Mouse (Mus musculus): Measurements from ENCODE around the gene Spata31d1d. TPM values are rescaled to one million over a fixed set of nuclear protein-coding genes. Genes with fewer than 3 reads are reported as not detected.
A peak's percentile ranks its signal among the peaks of the same experiment; 100 is the strongest.
"Not testable (repeated sequence)": the region's sequence is repeated elsewhere in the genome, so short reads cannot be mapped to it uniquely, and the experiment has no call there.

Gene Spata31d1d
- not detected in 2 replicates for polyA plus RNA-seq (2016; fragmentation: Nextera tagmentation; extraction: Ambion mirVana)

- H3K9me3 ChIP-seq = no peaks in the 10 kb centered on the region
- peaks cover 21% of the 10 kb centered on the region for H3K27me3 ChIP-seq (ENCODE audit: insufficient read depth, poor library complexity, severe bottlenecking)
- no peak within 1 kb of the TSS for H3K27ac ChIP-seq
- H3K4me1 ChIP-seq (replicated peaks) = peaks cover 8% of the 10 kb centered on the region
- no peak within 1 kb of the TSS for H3K4me3 ChIP-seq
- no peaks in the 10 kb centered on the region for H3K36me3 ChIP-seq
- 41% methylated on average over 7 of the region's 7 CpGs for WGBS
- no peak for DNase-seq (ENCODE audit: low spot score)
These were observed at the start of gene Spata31d1d for GRCm38 (mm10) chr13:59731652-59732051. Gene Spata31d1d, minus strand, starts transcription at chr13:59731752.

- H3K9me3 ChIP-seq; H3K4me3 ChIP-seq; H3K27ac ChIP-seq; DNase-seq (ENCODE audit: low spot score); H3K4me1 ChIP-seq (replicated peaks); H3K27me3 ChIP-seq (ENCODE audit: insufficient read depth, poor library complexity, severe bottlenecking): not testable (repeated sequence)
- peaks cover 99% of the 10 kb centered on the region for H3K36me3 ChIP-seq
- WGBS = 96% methylated on average over 1 of the region's 1 CpGs
These were observed 48.3 kb upstream of the Spata31d1d start for GRCm38 (mm10) chr13:59779744-59780264.

GRCm38 (mm10) chr13:59779213-59779612, 47.7 kb upstream of the Spata31d1d start:
- H3K36me3 ChIP-seq = peaks cover 96% of the 10 kb centered on the region
- no peak for DNase-seq (ENCODE audit: low spot score)
- no peak overlapping the region for H3K27ac ChIP-seq
- H3K27me3 ChIP-seq (ENCODE audit: insufficient read depth, poor library complexity, severe bottlenecking) = no peaks in the 10 kb centered on the region
- no peak overlapping the region for H3K4me3 ChIP-seq
- no peaks in the 10 kb centered on the region for H3K9me3 ChIP-seq
- WGBS = 89% methylated on average over 4 of the region's 4 CpGs
- no peaks in the 10 kb centered on the region for H3K4me1 ChIP-seq (replicated peaks)

GRCm38 (mm10) chr13:59775168-59775567, 43.6 kb upstream of the Spata31d1d start:
- no peaks in the 10 kb centered on the region for H3K9me3 ChIP-seq
- no peak for DNase-seq (ENCODE audit: low spot score)
- no peak overlapping the region for H3K27ac ChIP-seq
- H3K36me3 ChIP-seq = peaks cover 84% of the 10 kb centered on the region
- WGBS = 86% methylated on average over 3 of the region's 3 CpGs
- no peak overlapping the region for H3K4me3 ChIP-seq
- H3K4me1 ChIP-seq (replicated peaks) = peaks cover 14% of the 10 kb centered on the region
- H3K27me3 ChIP-seq (ENCODE audit: insufficient read depth, poor library complexity, severe bottlenecking) = no peaks in the 10 kb centered on the region

- 74% methylated on average over 9 of the region's 9 CpGs for WGBS
- peaks cover 54% of the 10 kb centered on the region for H3K36me3 ChIP-seq
- no peak for DNase-seq (ENCODE audit: low spot score)
These were observed 39.7 kb upstream of the Spata31d1d start for GRCm38 (mm10) chr13:59771257-59771656.

GRCm38 (mm10) chr13:59770847-59771246, 39.3 kb upstream of the Spata31d1d start:
- Histone ChIP-seq H3K9me3 (no peaks in the 10 kb centered on the region), H3K4me1 (replicated peaks) (peaks cover 48% of the 10 kb centered on the region), H3K36me3 (peaks cover 50% of the 10 kb centered on the region), H3K27me3 (ENCODE audit: insufficient read depth, poor library complexity, severe bottlenecking) (no peaks in the 10 kb centered on the region), H3K27ac (peak overlapping the region; percentile 97), H3K4me3 (peak overlapping the region; percentile 84)
- no peak for DNase-seq (ENCODE audit: low spot score)
- WGBS = 77% methylated on average over 9 of the region's 9 CpGs

More at GRCm38 (mm10) chr13:59771257-59771656, 39.7 kb upstream of the Spata31d1d start:
- H3K4me3 ChIP-seq = peak overlapping the region; percentile 84; the same call in 1 of the 2 replicates
- H3K4me1 ChIP-seq (replicated peaks) = peaks cover 44% of the 10 kb centered on the region
- H3K27ac ChIP-seq = peak overlapping the region; percentile 97; the same call in 1 of the 2 replicates
- no peaks in the 10 kb centered on the region for H3K9me3 ChIP-seq
- no peaks in the 10 kb centered on the region for H3K27me3 ChIP-seq (ENCODE audit: insufficient read depth, poor library complexity, severe bottlenecking)

- peak overlapping the region; percentile 97 for H3K27ac ChIP-seq
- under 1% methylated on average over 28 of the region's 28 CpGs for WGBS
These were observed 38.6 kb upstream of the Spata31d1d start for GRCm38 (mm10) chr13:59770164-59770562.

GRCm38 (mm10) chr13:59769296-59770163, 38.0 kb upstream of the Spata31d1d start, which contains the start of gene Isca1:
Gene Isca1, minus strand, starts transcription at chr13:59769810.
- Histone ChIP-seq H3K27ac (peak within 1 kb of the TSS; percentile 97), H3K4me1 (replicated peaks) (peaks cover 52% of the 10 kb centered on the region), H3K4me3 (peak within 1 kb of the TSS; percentile 84), H3K9me3 (no peaks in the 10 kb centered on the region), H3K27me3 (ENCODE audit: insufficient read depth, poor library complexity, severe bottlenecking) (no peaks in the 10 kb centered on the region), H3K36me3 (peaks cover 37% of the 10 kb centered on the region)
- under 1% methylated on average over 91 of the region's 91 CpGs for WGBS
- peak; percentile 100 for DNase-seq (ENCODE audit: low spot score)

More at GRCm38 (mm10) chr13:59770164-59770562, 38.6 kb upstream of the Spata31d1d start:
- H3K27me3 ChIP-seq (ENCODE audit: insufficient read depth, poor library complexity, severe bottlenecking) = no peaks in the 10 kb centered on the region
- H3K4me3 ChIP-seq = peak overlapping the region; percentile 84
- peaks cover 52% of the 10 kb centered on the region for H3K4me1 ChIP-seq (replicated peaks)
- H3K9me3 ChIP-seq = no peaks in the 10 kb centered on the region
- H3K36me3 ChIP-seq = peaks cover 43% of the 10 kb centered on the region
- DNase-seq (ENCODE audit: low spot score) = peak; percentile 89

GRCm38 (mm10) chr13:59768531-59768930, 37.0 kb upstream of the Spata31d1d start:
- peak overlapping the region; percentile 84 for H3K4me3 ChIP-seq
- no peaks in the 10 kb centered on the region for H3K27me3 ChIP-seq (ENCODE audit: insufficient read depth, poor library complexity, severe bottlenecking)
- peaks cover 37% of the 10 kb centered on the region for H3K36me3 ChIP-seq
- no peaks in the 10 kb centered on the region for H3K9me3 ChIP-seq
- peak overlapping the region; percentile 97; the same call in 1 of the 2 replicates for H3K27ac ChIP-seq
- no peak for DNase-seq (ENCODE audit: low spot score)
- peaks cover 55% of the 10 kb centered on the region for H3K4me1 ChIP-seq (replicated peaks)
- WGBS = 57% methylated on average over 13 of the region's 13 CpGs

- DNase-seq (ENCODE audit: low spot score) = no peak
- H3K4me3 ChIP-seq = peak overlapping the region; percentile 84; the same call in 1 of the 2 replicates
- no peaks in the 10 kb centered on the region for H3K27me3 ChIP-seq (ENCODE audit: insufficient read depth, poor library complexity, severe bottlenecking)
- 0 out of 2 replicates have a peak overlapping the region, but pooled peaks have one; percentile 23 for H3K27ac ChIP-seq
- 83% methylated on average over 11 of the region's 11 CpGs for WGBS
- H3K4me1 ChIP-seq (replicated peaks) = peaks cover 55% of the 10 kb centered on the region
- no peaks in the 10 kb centered on the region for H3K9me3 ChIP-seq
- H3K36me3 ChIP-seq = peaks cover 39% of the 10 kb centered on the region
These were observed 35.4 kb upstream of the Spata31d1d start for GRCm38 (mm10) chr13:59766786-59767515.

- 94% methylated on average over 7 of the region's 7 CpGs for WGBS
- Histone ChIP-seq H3K27ac (no peak overlapping the region), H3K27me3 (ENCODE audit: insufficient read depth, poor library complexity, severe bottlenecking) (no peaks in the 10 kb centered on the region), H3K36me3 (peaks cover 71% of the 10 kb centered on the region), H3K4me3 (no peak overlapping the region), H3K4me1 (replicated peaks) (peaks cover 26% of the 10 kb centered on the region), H3K9me3 (no peaks in the 10 kb centered on the region)
- DNase-seq (ENCODE audit: low spot score) = no peak
These were observed 31.2 kb upstream of the Spata31d1d start for GRCm38 (mm10) chr13:59762791-59763190.

GRCm38 (mm10) chr13:59756906-59757305, 25.4 kb upstream of the Spata31d1d start:
- no peaks in the 10 kb centered on the region for H3K4me1 ChIP-seq (replicated peaks)
- no peak for DNase-seq (ENCODE audit: low spot score)
- no peak overlapping the region for H3K4me3 ChIP-seq
- H3K27ac ChIP-seq = no peak overlapping the region
- H3K36me3 ChIP-seq = peaks cover 81% of the 10 kb centered on the region
- WGBS = 87% methylated on average over 7 of the region's 7 CpGs
- no peaks in the 10 kb centered on the region for H3K9me3 ChIP-seq
- no peaks in the 10 kb centered on the region for H3K27me3 ChIP-seq (ENCODE audit: insufficient read depth, poor library complexity, severe bottlenecking)
